Mouse (Mus musculus): ENCODE measurements at regions not wholly inside any gene's neighbourhood (a gene's known extent, or its start where the extent isn't known, plus 50 kb on each side); places are given as distances from the start of the nearest gene placed in this dataset.

DNA sequence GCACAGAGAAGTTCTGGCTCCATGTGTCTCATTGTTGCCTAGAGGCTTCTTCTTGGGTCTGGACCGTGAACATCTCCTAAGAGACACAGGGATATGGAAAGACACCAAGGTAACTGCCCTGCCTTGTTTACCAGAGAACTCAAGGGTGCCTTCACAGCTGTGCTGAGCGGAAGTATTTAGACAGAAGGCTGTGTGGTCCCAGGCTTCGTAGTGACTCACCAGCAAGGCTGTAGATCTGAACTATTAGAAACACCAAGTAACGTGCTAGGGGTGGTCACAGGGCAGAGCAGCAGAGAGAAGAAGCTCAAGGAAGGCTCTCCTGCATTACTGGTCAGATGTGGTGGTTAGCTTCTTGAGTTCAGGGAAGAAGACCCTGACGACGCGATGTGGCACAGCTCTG lies 51.6 kb upstream of the Lpp start:
- no peak for DNase-seq (ENCODE audit: low read depth)

DNA sequence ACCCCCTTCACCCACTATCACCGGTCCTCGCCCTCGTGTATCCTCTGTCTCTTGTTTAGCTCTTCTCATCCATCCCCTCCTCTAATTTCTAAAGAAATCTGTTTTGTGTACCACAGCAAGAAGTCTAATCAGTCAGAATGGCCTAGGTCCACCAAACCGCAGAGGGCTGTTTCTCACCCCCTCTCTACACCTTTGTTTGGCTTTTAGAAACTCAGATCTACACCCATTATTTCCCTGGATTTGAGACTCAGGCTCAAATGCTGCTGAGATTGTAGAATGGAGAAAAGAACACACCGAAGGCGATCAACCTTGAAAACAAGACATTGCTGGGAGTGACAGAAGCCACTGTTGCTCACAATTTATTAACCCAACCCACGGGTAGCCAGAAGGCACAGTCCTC lies 52.7 kb upstream of the Lpp start:
- DNase-seq (ENCODE audit: low read depth), result no peak

DNA sequence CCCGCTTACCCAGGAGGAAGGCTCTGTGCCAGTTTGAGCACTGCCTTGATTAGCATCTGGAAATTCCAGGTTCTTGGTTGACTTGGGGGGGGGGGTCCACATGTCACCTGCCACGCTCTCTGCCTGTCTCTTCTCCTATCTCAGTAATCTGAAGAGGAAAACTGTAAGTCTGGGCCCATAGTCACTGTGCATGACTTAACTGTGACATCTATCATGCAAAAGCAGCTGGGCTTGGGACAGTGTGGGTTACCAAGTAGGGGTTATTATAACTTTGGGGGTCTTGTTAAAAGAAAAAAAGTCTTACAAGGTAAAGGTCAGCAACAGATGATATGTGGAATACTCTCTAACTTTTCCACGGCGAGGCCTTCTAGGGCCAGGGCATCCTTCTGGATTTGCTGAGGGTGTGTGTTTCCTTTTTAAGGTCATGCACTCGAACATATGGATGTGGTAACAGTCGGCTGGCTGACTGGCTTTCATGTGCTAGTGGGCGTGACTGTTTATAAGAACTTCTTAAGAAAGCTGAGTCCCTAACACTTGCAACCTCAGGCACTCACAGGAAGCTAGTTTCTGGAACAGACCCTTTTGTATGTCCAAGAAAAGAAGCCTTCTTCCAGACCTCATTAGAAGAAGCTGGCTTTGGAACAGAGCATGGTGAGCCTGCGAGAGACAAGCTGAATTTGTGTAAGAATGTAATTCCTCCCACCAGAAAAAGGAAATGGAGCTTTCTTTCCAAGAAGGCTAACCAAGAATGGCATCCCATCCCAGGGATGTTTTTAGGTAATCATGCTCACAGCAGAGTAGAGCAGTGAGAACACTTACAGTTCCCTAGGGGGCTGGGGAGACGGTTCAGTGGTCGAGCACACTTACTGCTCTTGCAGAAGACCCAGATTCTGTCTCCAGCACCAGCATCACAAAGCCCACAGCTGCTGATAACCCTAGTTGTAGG lies 53.7 kb upstream of the Lpp start:
- peak; percentile 65 for DNase-seq (ENCODE audit: low read depth)

DNA sequence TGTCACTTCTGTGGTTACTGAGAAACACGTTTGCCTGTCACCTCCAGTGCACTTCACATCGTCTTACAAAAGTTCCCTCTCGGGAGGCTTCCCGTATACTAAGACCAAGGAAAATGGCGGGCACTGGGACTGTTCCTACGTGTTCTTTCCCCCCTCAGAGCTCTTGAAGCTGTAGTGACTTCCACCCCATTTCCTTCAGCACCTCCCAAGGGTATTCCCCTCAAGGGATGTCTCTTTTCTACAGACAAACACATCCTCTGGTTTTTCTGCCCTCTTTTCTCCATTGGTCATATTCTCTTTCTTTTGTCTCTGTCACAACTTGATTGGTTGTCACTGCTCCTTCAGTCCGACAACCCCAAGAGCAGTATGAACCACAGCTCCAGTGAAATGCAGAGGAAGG lies 54.9 kb upstream of the Lpp start:
- DNase-seq (ENCODE audit: low read depth), result no peak

DNA sequence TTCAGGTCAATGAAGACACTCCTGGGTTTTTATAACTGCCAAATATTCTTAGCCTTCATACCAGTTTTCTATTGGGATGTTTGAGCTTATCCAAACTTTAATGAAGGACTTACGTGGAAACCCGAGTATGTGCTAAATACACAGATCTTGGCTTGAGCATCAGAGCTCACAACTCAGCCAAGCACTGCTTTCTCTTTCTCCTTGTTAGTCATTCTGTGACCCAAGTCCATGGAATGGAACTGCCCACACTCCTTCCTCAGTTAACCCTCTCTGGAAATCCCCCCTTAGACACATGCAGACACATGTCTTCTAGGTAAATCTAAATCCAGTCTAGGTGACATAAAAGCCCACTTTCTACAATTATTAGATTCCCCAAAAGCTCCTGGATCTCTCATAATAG lies 58.9 kb upstream of the Lpp start:
- DNase-seq (ENCODE audit: low read depth), result no peak

DNA sequence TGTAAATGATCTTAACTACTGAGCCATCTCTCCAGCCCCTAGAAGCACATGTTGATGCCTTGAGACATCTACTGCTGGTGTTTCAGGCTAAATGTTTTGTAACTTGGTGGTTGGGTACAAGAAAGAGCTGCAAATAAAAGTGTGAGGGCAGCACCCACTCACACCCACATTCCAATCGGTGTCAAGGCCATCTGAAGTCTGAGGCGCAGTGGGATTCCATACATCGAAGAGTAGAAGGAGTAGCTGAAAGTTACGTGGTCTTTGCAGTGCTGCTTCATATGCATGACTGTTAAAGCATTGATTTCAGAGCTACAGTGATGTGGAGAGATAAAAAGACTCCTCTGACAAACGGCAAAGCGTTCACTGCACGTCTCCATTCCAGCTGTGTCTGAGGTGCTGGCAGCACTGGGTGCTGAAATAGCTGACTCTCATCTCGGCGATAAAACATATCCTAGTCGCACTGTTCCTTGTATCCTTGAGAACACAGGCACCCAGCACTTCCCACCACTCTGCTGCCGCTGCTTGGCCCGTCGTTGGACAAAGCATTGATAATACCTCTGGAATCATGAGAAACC lies 61.8 kb upstream of the Lpp start:
- DNase-seq (ENCODE audit: low read depth), result no peak

DNA sequence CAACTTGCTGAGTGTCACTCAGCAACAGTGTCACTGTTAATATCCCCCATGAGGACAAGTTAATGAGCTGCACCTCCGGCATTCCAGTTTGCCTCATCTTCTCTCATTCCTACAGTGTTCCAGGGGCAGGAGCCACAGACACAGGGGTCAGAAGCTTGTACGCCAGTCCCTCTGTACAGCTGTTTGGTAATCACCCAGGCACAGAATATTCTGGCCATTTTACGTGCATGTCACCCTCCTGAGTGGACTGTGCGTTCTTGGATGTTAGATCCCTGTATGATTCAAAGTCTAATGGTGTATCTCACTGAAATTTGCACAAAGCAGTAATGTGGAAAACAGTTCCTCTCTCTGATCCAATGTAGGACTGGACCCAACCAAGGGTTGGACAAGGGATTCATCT lies 66.7 kb upstream of the Lpp start:
- no peak for DNase-seq (ENCODE audit: low read depth)

DNA sequence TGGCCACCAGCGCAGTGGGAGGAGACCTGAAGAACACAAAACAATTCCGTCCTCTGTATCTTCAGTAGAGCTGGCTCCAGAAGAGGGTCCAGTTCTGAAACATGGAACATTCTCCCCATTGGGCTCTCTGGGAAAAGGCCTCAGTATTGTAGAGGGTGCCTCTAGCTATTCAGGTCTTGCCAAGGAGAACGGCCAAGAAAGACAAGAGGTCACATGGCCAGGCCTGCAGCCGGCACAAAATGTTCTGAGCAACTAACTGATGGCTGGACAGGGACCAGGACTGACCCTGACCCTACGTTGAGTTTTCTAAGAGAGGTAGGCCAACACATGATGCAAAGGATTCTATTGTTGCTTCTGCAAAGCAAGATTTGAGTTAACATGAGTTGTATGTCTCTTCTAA lies 67.3 kb upstream of the Lpp start:
- no peak for DNase-seq (ENCODE audit: low read depth)

DNA sequence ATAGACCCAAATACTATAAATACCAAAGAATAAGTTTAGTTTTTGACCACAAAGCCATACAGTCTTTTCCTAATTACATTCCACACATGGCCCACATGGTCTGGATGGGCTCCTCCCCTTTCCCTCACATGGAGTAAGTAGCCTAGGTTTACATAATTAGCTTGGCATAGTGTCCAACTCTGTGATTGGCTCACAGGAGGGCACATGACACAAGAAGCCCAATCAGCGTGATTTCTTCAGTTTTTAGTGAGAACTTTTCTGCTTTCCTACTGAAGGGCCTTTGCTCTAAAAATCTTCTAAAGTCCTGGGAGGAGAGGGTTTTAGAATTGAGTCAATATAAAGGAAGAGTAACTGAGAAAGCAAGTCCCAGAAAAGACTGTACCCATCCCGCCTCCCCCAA lies 68.4 kb upstream of the Lpp start:
- DNase-seq (ENCODE audit: low read depth), result no peak

DNA sequence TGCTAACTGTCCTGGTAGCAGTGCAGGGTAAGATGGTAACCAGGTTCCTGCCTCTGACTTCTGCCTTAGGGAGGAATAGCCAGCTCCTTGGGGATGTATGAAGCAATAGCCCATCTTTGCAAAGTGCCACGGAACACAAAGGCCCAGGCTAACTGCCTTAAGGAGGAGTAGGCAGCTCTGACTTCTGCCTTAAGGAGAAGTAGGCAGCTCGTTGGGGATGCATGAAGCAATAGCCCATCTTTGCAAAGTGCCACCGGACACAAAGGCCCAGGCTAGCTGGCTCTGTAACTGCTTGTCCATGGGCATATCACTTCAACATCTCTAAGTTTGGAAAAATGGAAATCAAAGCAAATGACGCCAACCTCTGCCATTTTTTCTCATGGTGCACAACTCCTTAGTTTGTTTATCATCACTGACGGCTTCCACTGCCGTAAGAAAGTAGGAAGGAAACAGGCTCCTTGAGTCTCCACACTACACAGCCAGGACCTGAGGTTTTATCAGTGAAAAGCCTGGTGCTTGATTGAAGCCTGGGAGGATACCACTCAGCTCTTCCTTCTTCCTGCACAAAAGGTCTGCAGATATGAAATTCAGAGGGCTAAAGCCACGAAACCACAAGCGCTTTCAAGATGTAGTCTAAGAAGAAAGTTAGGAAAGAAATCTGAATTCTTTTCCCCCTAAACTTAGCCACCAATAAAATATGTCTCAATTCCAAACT lies 74.4 kb upstream of the Lpp start:
- no peak for DNase-seq (ENCODE audit: low read depth)

DNA sequence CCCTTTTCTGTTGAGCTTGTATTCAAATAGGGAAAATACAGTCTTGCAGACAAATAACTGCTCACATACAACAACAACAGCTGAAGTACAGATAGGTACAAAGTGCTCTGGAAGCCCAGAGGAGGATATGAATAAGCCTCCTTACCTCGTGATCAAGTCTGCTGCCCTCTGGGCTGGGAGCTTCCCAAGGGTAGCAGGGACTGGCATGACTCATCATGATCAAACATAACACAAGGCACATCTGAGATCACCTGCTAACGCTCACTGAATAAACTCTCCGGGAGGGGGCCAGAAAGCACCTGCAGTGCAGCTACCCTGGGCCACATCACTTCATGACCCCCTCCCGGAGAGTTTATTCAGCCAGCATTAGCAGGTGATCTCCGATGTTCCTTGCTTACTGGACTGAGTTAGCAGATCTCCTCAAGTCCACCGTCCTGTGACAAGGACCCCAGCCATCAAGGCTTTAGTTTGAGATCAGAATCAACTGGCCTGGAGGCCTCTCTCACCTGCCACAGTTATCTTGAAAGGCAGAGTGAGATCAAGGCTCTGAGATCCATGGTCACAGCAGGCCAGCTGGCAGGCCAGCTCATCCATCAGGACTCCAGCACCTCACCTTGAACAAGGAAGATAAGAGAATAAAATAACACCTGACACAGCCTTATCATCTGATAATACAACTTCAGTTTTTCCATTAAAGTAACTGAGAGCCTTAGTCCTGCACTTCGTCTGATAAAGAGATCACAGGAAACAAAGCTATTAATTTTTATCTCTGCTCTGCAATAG lies 79.6 kb upstream of the Lpp start:
- DNase-seq (ENCODE audit: low read depth), result no peak

DNA sequence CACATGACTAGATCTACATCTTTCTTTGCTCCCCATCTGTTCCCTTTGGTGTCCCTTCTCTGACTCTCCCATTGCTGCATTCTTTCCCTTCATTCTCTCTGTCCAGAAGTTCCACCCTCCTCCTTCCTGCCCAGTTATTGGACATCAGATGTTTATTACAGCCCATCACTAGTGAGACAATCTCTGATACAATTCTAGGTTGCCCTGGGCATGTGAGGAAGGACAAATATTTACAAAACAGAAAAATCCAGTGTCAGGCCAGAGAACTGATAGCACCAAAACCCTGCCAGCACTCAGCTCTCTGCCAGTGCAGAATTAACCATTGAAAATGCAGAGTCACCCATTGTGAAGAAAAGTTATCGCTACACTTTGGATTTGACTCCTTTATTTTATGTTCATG lies 87.9 kb upstream of the Lpp start:
- no peak for DNase-seq (ENCODE audit: low read depth)

DNA sequence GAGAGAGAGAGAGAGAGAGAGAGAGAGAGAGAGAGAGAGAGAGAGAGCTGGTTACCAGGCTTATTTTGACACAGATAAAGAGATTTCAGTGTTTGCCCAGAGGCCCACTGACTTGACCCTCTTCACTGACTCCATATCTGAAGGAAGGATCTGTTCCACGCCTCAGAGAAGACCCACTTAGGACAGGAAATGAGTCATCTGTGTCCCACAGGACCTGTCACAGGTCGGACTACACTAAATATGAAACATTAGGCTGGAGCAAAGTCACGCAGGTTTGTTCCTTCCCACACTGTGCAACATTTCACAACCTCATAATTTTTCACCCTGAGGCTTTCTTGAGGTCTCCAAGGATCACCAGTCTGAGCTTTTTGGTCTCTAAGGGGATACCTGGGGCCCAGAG lies 96.5 kb upstream of the Lpp start:
- no peak for DNase-seq (ENCODE audit: low read depth)

DNA sequence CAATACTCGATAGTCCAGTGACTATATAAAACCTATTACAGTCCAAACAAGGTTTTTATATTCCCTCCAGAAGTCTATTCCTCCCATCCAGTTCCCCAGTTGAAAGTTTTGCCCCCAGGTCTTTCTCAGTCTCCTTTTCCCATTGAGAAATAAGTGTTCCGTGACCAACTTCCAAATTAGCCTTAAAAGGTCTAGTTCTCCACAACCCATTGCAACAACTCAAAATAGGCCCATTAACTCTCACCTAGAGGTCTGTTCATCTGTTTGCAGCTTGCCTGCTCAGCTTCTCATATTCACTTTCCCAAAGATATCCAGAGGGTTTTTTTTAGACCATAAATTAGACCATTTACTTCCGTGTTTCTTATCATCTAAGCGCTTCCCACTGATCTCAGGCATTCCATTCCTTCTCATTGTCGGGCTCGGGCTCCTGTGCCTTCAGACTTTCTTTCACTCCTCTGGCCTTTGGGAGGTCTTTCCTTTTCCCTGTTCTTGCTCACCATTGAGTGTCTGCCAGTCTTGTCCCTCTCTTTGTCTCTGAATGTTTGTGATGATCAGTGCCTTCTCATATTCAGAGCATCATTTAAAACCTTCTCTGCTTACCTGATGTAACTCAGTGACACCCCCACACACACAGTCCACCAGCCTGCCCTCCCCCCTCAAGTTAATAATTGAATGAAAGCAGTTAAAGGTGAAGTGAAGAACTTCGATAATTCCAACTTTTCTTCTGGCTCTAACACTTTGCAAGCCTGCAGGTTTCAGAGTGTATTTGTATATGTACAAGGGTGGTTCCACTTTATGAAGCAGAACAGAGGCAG lies 97.5 kb upstream of the Lpp start:
- DNase-seq (ENCODE audit: low read depth), result no peak

DNA sequence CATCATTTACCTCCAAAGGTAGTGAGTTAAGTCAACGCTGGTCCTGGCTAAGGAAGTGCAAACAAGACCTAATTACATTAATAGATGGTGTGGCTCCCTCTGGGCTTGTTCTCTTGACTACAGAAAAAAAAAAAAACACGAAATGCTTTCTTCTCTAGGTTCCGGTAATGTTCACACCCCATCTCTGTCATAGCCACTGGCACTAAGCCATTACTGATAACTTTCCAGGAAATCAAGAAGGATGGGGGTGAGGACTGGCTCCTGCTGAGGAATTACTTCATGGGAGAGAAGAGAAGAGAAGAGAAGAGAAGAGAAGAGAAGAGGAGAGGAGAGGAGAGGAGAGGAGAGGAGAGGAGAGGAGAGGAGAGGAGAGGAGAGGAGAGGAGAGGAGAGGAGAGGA lies 109.1 kb upstream of the Lpp start:
- DNase-seq (ENCODE audit: low read depth), result no peak

DNA sequence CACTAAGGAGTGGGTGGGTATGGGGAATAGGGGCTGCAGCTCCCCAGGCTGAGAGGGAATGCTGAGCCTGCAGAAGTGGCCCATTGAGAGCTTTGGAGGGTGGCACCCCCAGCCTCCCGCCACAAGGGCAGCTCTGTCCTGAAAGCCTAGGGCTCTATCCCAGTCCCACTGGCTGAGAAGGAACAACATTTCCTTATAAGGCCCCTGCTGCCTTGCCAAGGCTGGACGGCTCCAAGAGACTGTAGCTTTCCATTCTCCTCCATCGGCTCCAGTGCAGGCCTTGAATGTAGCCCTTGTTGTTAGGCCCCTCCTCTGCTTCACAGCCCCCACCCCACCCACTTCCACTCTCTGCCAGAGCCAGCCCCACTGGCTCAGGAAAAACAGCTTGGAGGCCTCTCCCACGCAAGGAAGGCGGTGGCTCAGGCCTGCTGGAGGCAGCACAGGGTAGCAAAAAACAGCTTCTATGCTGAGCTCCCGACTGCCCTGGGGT lies 111.1 kb upstream of the Lpp start:
- no peak for DNase-seq (ENCODE audit: low read depth)

DNA sequence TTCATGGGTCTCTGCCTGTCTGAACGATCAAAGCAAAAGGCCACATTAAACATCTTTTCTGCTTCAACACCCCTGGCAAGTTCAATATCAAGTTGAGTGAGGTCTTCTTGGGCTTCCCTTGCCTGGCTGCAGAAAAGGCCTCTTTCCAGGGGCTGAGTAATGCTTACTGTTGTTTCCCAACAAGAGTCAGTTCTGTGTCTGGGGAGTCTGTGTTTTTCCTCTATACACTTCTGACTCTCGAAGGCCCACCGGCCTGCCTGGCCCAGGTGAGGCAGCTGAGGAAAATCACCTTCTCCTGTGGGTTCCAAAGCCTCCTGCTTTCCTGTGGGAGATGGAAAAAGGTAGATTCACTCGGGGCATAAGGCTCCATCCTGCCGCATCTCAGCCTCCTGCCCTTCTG lies 111.7 kb upstream of the Lpp start:
- DNase-seq (ENCODE audit: low read depth), result no peak

DNA sequence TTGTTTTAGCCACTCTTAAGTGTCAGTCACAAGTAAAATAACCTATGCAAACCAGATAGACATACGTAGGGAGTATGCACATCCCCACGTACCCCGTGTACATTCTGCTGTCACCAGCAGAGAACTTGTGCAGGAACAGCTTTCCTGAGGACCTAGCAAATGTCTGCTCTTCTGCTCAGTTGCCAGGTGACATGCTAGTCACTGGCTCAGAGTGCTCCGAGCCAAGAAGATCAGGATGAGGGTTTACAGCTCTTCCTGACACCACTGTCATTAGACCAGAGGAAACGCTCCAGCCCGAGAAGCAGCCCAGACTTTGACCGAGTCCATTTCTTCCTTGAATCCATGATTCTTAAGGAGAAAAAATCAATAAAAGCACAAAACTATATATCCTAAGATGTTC lies 115.5 kb upstream of the Lpp start:
- DNase-seq (ENCODE audit: low read depth), result no peak

DNA sequence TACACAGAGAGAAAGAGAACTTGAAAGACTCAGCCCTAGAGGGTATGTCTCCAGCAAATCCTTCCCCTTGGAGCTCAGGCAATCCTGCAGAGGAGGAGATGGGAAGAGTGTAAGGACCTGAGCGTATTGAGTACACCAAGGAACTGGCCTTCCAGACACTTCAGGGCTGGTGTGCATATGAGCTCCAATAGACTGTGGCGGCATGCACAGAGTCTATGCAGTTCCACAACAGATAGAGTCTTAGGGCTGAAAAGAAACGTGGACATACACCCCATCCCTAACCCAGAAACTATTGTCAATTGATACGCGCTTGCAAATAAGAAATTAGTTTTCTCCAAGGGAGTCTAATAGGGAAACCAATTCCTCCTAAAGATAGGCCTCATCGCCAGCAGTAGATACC lies 130.6 kb upstream of the Lpp start:
- peak; percentile 43 for DNase-seq (ENCODE audit: low read depth)

DNA sequence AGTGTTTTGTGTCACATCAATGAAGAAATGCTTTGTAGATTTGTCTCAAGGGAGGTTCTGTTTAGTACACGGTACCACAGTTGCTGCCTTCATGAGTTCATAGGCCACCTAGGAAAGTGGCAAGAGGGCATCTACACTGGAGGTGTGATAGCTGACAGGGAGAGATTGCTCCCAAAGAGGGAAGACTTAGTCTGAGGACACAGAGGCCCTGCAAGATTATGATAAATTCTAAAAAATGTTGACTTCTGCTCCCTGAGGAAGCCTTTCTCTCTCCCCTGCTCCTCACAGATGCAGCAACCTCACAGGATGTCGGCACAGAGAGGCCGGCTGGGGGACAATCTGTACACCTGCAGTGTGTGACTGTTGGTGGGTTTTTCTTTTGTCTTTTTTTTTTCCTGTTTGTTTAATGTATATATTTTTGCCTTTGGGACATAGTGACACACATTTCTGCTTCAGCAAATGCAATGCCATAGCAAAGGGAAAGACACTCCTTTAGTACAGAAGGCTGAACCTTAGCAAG lies 133.5 kb upstream of the Lpp start:
- DNase-seq (ENCODE audit: low read depth), result no peak

DNA sequence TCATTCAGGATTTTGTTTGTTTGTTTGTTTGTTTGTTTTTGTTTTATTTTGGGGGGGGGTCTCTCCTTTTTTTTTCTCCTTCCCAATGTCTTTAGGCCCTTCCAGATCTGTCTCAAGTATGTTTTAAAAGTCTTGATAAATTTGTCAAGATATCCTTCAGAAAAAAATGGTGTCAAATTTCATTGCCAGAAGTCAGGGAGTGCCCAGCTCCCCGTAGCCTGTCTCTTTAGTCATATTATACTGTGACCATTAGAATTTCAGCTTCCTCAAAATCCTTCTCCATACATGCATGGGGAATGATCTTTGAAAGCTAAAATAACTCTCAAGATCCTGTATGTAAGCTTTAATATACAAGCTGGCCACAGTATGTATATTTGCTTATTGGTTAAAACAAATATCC lies 134.3 kb upstream of the Lpp start:
- no peak for DNase-seq (ENCODE audit: low read depth)
